Mouse (Mus musculus) liver, embryonic 14.5 days (tissue): Measurements from ENCODE around the gene Maml2.

Experiments used
- CTCF ChIP-seq: IDR thresholded peaks from 2 replicates; pipeline ENCODE4 v1.5.1; 2016; ENCODE audit warnings: antibody characterized with exemption, low read depth, control low read depth
- EP300 ChIP-seq: IDR thresholded peaks from 2 replicates; pipeline ENCODE4 v1.6.1; 2016; ENCODE audit warnings: antibody characterized with exemption, low read depth

- TF ChIP-seq EP300 (no peak), CTCF (no peak)
Observed at GRCm38 (mm10) chr9:13525561-13526255, 228.0 kb downstream of the Maml2 start.
